Mouse (Mus musculus) heart, embryonic 13.5 days (tissue): ENCODE data around the gene 2610021A01Rik. TPM values are rescaled to one million over a fixed set of nuclear protein-coding genes. Genes with fewer than 3 reads are reported as not detected.
"Not testable (repeated sequence)": the region's sequence is repeated elsewhere in the genome, so short reads cannot be mapped to it uniquely, and the experiment has no call there.

Experiments
- ATAC-seq: fragments of 200-750 bp; cut with Nextera tagmentation; 2 replicates; pipeline ENCODE4 v1.8.0; 2017; ENCODE audit warnings: moderate TSS enrichment; ENCODE audit not compliant: insufficient number of reproducible peaks, low FRiP score, low TSS enrichment; ENCODE audit errors: extremely low read depth
- H3K27ac ChIP-seq: fragments of 300-500 bp; sonication (generic); replicated peaks from 2 replicates; pipeline ENCODE4 v1.5.1; 2015; ENCODE audit warnings: moderate library complexity, mild to moderate bottlenecking, inconsistent platforms
- H3K27me3 ChIP-seq: fragments of 300-500 bp; sonication (generic); replicated peaks from 2 replicates; pipeline ENCODE4 v1.6.1; 2015; ENCODE audit warnings: mild to moderate bottlenecking, inconsistent platforms
- H3K36me3 ChIP-seq: fragments of 300-500 bp; sonication (generic); 2 replicates; pipeline ENCODE4 v1.6.1; 2015; ENCODE audit warnings: mild to moderate bottlenecking, inconsistent platforms
- H3K4me1 ChIP-seq: fragments of 300-500 bp; sonication (generic); 2 replicates; pipeline ENCODE4 v1.6.1; 2015; ENCODE audit warnings: inconsistent platforms
- H3K4me2 ChIP-seq: fragments of 300-500 bp; sonication (generic); 2 replicates; pipeline ENCODE4 v1.6.1; 2015; ENCODE audit warnings: inconsistent platforms, mild to moderate bottlenecking, moderate library complexity
- H3K4me3 ChIP-seq: fragments of 300-500 bp; sonication (generic); 2 replicates; pipeline ENCODE4 v1.5.1; 2015; ENCODE audit warnings: moderate library complexity, mild to moderate bottlenecking, inconsistent platforms
- H3K9ac ChIP-seq: fragments of 300-500 bp; sonication (generic); 2 replicates; pipeline ENCODE4 v1.6.1; 2015; ENCODE audit warnings: inconsistent platforms, mild to moderate bottlenecking, moderate library complexity
- H3K9me3 ChIP-seq: fragments of 300-500 bp; sonication (generic); 2 replicates; pipeline ENCODE4 v1.6.1; 2016; ENCODE audit warnings: inconsistent platforms
- whole genome bisulfite sequencing: fragments of 180-500 bp; shearing (Covaris S2); methylation state at CpG from one replicate; pipeline ENCODE4 v1.1.7; 2015; ENCODE audit warnings: mixed read lengths; 5-methylcytosine and 5-hydroxymethylcytosine counted together
- polyA plus RNA-seq: library from polyadenylated mRNA; unstranded; fragments of >200 nt; fragmentation: Nextera tagmentation; extraction: Ambion mirVana; gene quantifications from 2 replicates; pipeline ENCODE4 v1.2.1, GENCODE M21; 2015

Gene 2610021A01Rik
- polyA plus RNA-seq, 1 experiment from 2014 or later: 5.5 TPM

DNA sequence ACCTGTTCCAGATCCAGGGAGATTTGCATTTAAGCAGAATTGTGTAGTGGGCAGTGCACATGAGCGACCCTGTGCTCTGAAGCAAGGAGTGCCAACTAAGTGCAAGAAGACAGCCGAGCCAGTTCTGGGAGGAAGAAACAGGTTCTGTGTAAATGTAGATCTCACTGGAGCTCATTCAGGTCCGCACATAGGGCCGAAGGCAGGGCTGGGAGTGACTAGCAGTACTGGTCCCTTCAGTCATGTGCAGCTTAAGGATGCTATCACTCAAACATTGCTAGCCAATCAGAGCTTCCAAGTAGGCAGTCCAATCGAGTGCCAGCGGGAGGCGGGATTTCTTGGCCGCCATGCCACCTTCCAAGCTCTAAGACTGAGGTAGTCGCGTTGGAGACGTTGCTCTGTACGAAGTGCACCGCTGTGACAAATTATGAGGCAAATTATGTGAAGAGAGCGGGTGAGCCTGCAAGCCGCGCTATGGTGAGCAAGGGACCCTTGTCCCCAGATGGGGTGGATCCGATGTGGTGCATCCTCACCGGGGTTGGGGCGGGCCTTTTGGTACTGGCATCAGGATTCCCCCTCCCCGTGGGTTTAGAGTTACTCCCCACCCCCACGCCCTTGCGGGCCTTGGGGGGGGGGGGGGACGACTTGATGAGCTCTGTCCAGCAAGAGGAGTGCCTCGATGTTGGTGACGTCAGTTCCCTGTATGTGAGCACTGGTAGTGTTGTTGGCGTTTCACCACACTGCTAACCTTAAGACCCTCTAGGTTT is 34.4 kb downstream of the 2610021A01Rik start:
- peak overlapping the region; percentile 77 for H3K4me3 ChIP-seq
- no peaks in the 10 kb centered on the region for H3K27me3 ChIP-seq
- peaks cover 42% of the 10 kb centered on the region for H3K36me3 ChIP-seq
- peak overlapping the region; percentile 87 for H3K4me2 ChIP-seq
- peak; percentile 91 for ATAC-seq
- WGBS: under 1% methylated on average over 26 of the region's 26 CpGs
- H3K4me1 ChIP-seq: peaks cover 12% of the 10 kb centered on the region
- H3K27ac ChIP-seq: peak overlapping the region; percentile 95
- H3K9ac ChIP-seq: peak overlapping the region; percentile 85
- peaks cover 8% of the 10 kb centered on the region for H3K9me3 ChIP-seq

DNA sequence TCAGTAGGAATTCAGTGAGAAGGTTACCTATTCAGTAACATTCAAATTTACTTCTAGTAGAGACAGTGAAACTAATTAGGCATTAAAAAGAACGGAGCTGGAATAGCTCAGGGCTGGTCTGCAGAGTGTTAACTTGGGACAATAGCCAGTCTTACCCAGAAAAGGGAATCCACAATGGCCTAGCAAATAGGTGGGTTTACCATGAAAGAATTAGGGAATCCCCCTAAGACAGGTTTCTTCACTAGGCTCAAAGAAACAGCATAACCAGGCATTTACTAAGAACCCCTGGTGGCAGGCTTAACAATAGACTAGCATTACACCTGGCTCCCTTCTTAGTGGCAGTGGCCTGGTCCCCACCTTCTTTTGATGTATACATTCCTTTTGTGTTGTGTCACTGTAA is 75.3 kb downstream of the 2610021A01Rik start:
- H3K9ac ChIP-seq: not testable (repeated sequence)

More for the DNA sequence above, 75.3 kb downstream of the 2610021A01Rik start:
- H3K27me3 ChIP-seq, H3K4me2 ChIP-seq, H3K4me3 ChIP-seq, H3K27ac ChIP-seq, H3K4me1 ChIP-seq, ATAC-seq, H3K36me3 ChIP-seq: not testable (repeated sequence)
- H3K9me3 ChIP-seq: peaks cover 27% of the 10 kb centered on the region
- 58% methylated on average over 1 of the region's 1 CpGs for WGBS

Other genes with a start within 250 kb of the 2610021A01Rik start
- 9.2 and 10.3 TPM in 2 replicates for gene AI987944, start 205.9 kb upstream of the 2610021A01Rik start, polyA plus RNA-seq
- gene Vmn2r57, start 150.5 kb upstream of the 2610021A01Rik start, polyA plus RNA-seq: 0.15 and 0.19 TPM in 2 replicates
- gene Gm20449, start 99.8 kb upstream of the 2610021A01Rik start, polyA plus RNA-seq: 0.09 and 0.13 TPM in 2 replicates
- 5.4 and 6.0 TPM in 2 replicates for gene AW146154, start 99.3 kb upstream of the 2610021A01Rik start, polyA plus RNA-seq
- not detected in 2 replicates for gene Gm6871, start 25.6 kb upstream of the 2610021A01Rik start, polyA plus RNA-seq
- gene Zfp788, start 34.0 kb downstream of the 2610021A01Rik start, polyA plus RNA-seq: 5.0 and 5.7 TPM in 2 replicates